ENCODE assay signal across 11 mouse cellular contexts in genomic region chr8:124196797-124197196, GRCm38 (mm10). TPM values are rescaled to one million over a fixed set of nuclear protein-coding genes. Genes with fewer than 3 reads are reported as not detected.
DNase-seq lines count a peak whose midpoint lies in the region; ATAC-seq and TF ChIP-seq lines count a peak whose summit lies in the region.
"Had no signal": no experiment of that assay in that cellular context is flagged by ENCODE, and none has a peak within 500 bp of the region (broad histone marks: within the 10 kb centered on the region; RNA-seq: fewer than 3 reads in every experiment).

No protein-coding gene starts in this region.

- no peaks in the 10 kb centered on the region for H3K27me3 ChIP-seq in intestine, embryonic 15.5 days (replicated peaks)
- no peaks in the 10 kb centered on the region for H3K27me3 ChIP-seq in intestine, postnatal 0 days (replicated peaks; ENCODE audit: control insufficient read depth, insufficient read depth, low read length)
- no peaks in the 10 kb centered on the region for H3K27me3 ChIP-seq in ES-Bruce4 (ENCODE audit: control insufficient read depth, insufficient read depth, low read length, poor library complexity, severe bottlenecking)

- peaks cover 17% of the 10 kb centered on the region for H3K4me1 ChIP-seq in intestine, embryonic 15.5 days (replicated peaks)
- no peaks in the 10 kb centered on the region for H3K4me1 ChIP-seq in intestine, postnatal 0 days (replicated peaks; ENCODE audit: control insufficient read depth, insufficient read depth, low read length)
- H3K4me1 ChIP-seq in ES-Bruce4 (ENCODE audit: control insufficient read depth, insufficient read depth, low read length) = peaks cover 6% of the 10 kb centered on the region

- WGBS in intestine, embryonic 15.5 days = 29% methylated on average over 5 of the region's 5 CpGs
- WGBS in intestine, postnatal 0 days = 39% methylated on average over 5 of the region's 5 CpGs

- no peak overlapping the region for H3K9ac ChIP-seq in intestine, embryonic 15.5 days
- no peak overlapping the region for H3K9ac ChIP-seq in intestine, postnatal 0 days (ENCODE audit: low read depth, low read length)
- H3K9ac ChIP-seq in ES-Bruce4 (ENCODE audit: low read depth, poor library complexity, severe bottlenecking) = no peak overlapping the region
- H3K9ac ChIP-seq: lung, embryonic 15.5 days had no signal

- H3K36me3 ChIP-seq in intestine, embryonic 15.5 days = no peaks in the 10 kb centered on the region
- no peaks in the 10 kb centered on the region for H3K36me3 ChIP-seq in intestine, postnatal 0 days (ENCODE audit: control insufficient read depth, insufficient read depth)
- no peaks in the 10 kb centered on the region for H3K36me3 ChIP-seq in ES-Bruce4 (ENCODE audit: control insufficient read depth, insufficient read depth, low read length, poor library complexity, severe bottlenecking)
- H3K36me3 ChIP-seq: lung, embryonic 15.5 days had no signal

- TF ChIP-seq EP300 in ES-Bruce4 (IDR thresholded peaks at IDR 0.05; ENCODE audit: insufficient read depth, low read depth, low read length) = peak; percentile 81

- peak; percentile 65 for DNase-seq in ZHBTc4 (ENCODE audit: low read depth, low spot score)
- peak; percentile 5 for DNase-seq in gonadal fat pad, adult 2 months (ENCODE audit: low read depth)
- no peak for DNase-seq in spleen, postnatal 14 days (ENCODE audit: low spot score in 2 of 2)
- DNase-seq in cerebellum, postnatal 36 days = no peak
- DNase-seq in left cerebral cortex, adult 9 months (ENCODE audit: low spot score in 2 of 2) = no peak
- DNase-seq: cerebellum, adult 9-10 months; layer of hippocampus, postnatal 36 days had no signal

- H3K4me3 ChIP-seq in intestine, embryonic 15.5 days (replicated peaks) = no peak overlapping the region
- H3K4me3 ChIP-seq in intestine, postnatal 0 days (ENCODE audit: low read depth, low read length) = no peak overlapping the region
- H3K4me3 ChIP-seq in ES-Bruce4 (ENCODE audit: low read depth, low read length) = peak overlapping the region; percentile 45
- H3K4me3 ChIP-seq: lung, embryonic 15.5 days had no signal

- no peak overlapping the region for H3K4me2 ChIP-seq in intestine, embryonic 15.5 days (replicated peaks)
- no peak overlapping the region for H3K4me2 ChIP-seq in intestine, postnatal 0 days (replicated peaks; ENCODE audit: low read depth)
- H3K4me2 ChIP-seq: lung, embryonic 15.5 days had no signal

- H3K9me3 ChIP-seq in intestine, embryonic 15.5 days = no peaks in the 10 kb centered on the region
- no peaks in the 10 kb centered on the region for H3K9me3 ChIP-seq in intestine, postnatal 0 days (ENCODE audit: control insufficient read depth)
- H3K9me3 ChIP-seq in ES-Bruce4 (replicated peaks; ENCODE audit: control insufficient read depth, insufficient read depth, low read length, poor library complexity, severe bottlenecking) = no peaks in the 10 kb centered on the region
- H3K9me3 ChIP-seq: lung, embryonic 15.5 days had no signal

- no peak for ATAC-seq in intestine, embryonic 15.5 days
- ATAC-seq in intestine, postnatal 0 days = no peak

- H3K27ac ChIP-seq in intestine, embryonic 15.5 days = 0 out of 2 replicates have a peak overlapping the region, but pooled peaks have one; percentile 36
- H3K27ac ChIP-seq in intestine, postnatal 0 days (ENCODE audit: low read depth, low read length) = no peak overlapping the region
- peak overlapping the region; percentile 80 for H3K27ac ChIP-seq in ES-Bruce4 (ENCODE audit: insufficient read depth, low read length)
- H3K27ac ChIP-seq: lung, embryonic 15.5 days had no signal

- TF ChIP-seq CTCF in intestine, postnatal 0 days (IDR thresholded peaks at IDR 0.05; ENCODE audit: low read depth) = no peak
- no peak for TF ChIP-seq CTCF in ES-Bruce4 (IDR thresholded peaks at IDR 0.05; ENCODE audit: low read depth, low read length)

- TF ChIP-seq POLR2A in ES-Bruce4 (IDR thresholded peaks at IDR 0.05; ENCODE audit: insufficient read depth, low read length) = no peak

RNA-seq across cellular contexts. Expression of gene Galnt2, which starts 34.4 kb away (rescaled TPM):
- 58.8 and 66.9 TPM in 2 replicates for polyA plus RNA-seq in intestine, embryonic 15.5 days (2015; fragmentation: Nextera tagmentation; extraction: Ambion mirVana)
- polyA plus RNA-seq in intestine, postnatal 0 days (2015; fragmentation: Nextera tagmentation; extraction: Ambion mirVana) = 44.0 and 48.7 TPM in 2 replicates
- polyA plus RNA-seq in ES-Bruce4 (2011; ENCODE audit: insufficient read depth, insufficient read length, low read depth, missing spikeins) = 5.6 and 11.5 TPM in 2 replicates
- polyA plus RNA-seq in gonadal fat pad, adult 2 months (2012; rRNA removed) = 20.7 and 32.9 TPM in 2 replicates

Comparison
In these comparisons a context has a peak if more than half of its experiments do, and no peak if none do; other contexts are left out.
1. DNase-seq: peak in ZHBTc4 (single experiment) and gonadal fat pad, adult 2 months (single experiment); none in spleen, postnatal 14 days (0 of 2), cerebellum, postnatal 36 days (0 of 2) and left cerebral cortex, adult 9 months (0 of 2).